Mouse (Mus musculus): ENCODE measurements at regions not wholly inside any gene's neighbourhood (a gene's known extent, or its start where the extent isn't known, plus 50 kb on each side); places are given as distances from the start of the nearest gene placed in this dataset.

- DNase-seq (ENCODE audit: inconsistent ontology term): no peak
These were observed 461.0 kb upstream of the Zmiz1 start for GRCm38 (mm10) chr14:24997786-24998509.

GRCm38 (mm10) chr14:24999008-24999572, 459.9 kb upstream of the Zmiz1 start:
- no peak for DNase-seq (ENCODE audit: inconsistent ontology term)

DNA sequence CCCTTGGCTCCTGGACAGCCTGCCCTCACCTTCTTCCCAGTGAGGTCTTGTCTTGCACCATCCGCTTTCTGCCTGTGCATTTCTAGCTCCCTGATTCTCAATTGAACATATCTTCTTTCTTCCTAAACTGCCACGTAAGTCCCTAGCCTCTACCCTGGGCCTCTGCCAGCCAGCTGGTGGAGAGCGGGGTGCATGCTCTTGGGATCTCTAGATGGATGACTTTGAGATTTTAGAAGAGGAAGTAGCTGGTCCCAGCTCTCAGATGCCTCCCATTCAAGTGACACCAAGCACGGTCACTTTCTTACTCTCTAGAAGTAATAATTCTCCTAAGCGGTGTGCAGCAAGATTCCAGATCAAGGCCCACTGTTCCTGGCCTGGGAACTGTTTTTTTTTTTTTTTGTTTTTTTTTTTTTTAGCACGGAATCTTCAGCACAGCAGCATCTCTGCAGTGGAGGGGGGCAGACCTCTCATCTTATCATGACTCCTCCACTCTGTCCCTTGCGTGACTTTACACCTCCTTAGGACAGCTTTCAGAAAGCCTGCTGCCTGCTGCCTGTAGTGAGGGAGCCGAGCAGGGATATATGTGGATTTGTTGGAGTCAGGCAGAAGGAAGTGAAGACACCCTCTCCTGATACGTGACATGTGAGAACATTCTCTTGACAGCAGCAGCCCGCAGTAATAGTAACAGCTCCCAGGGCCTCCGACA, 453.6 kb upstream of the Zmiz1 start:
- no peak for DNase-seq (ENCODE audit: inconsistent ontology term)

DNA sequence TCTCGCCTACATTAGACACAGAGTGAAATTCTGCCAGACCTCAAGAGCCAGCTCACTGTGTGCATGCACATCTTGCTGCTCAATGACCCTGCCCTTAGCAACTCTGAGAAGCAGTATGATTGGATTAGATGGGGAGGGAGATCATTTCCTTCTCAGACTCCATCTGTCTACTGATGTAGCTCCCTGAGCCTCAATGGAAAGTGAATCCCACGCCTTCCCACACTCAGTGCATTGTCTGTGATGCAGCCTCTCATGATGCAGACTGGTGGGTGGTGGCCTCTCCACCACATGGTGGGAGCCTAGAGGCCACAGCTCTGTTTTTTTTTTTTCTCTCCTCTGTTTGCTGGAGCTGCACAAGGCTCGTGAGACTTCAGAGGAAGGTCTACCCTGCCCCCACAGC, 447.1 kb upstream of the Zmiz1 start:
- no peak for DNase-seq (ENCODE audit: inconsistent ontology term)

DNA sequence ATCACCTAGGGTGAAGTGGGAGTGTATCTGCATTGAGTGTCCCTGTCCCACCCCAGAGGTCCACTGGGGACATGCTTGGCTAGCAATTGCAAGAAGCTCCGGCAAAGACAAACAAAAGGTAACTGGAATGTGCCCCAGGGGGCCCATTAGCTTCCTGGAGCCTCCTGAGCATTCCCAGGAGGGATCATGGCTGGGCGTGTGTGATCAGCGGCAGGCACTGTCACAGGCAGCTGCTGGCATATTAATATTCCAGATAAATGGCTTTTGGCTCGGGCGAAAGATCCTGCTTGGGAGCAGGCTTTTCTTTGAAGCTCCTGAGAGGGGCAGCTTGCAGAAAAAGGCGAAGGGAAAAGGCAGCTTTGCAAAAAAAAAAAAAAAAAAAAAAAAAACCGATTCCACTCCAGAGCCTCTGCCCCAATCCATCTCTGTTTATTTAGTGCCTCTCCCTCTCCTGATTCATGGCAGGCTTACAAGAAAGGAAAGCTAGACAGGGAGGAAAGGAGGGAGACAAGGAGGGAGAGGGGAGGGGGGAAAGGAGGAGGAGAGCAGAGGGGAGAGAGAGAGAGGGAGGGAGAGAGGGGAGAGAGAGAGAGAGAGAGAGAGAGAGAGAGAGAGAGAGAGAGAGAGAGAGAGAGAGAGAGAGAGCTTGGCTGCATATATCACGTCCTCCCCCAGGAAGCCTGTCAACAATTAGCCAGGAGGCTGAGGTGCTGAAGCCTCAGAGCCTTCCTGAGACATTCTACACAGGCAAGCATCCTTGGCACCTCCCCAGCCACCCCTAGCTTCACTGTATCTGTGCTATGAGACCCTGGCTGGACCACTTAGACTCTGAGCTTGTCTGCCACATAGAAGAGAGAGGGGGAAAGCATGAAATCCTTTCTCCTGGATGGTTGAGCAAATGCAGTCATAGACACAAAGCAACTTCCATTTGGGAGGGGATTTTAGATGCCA, 443.4 kb upstream of the Zmiz1 start:
- peak; percentile 58 for DNase-seq (ENCODE audit: inconsistent ontology term)

- no peak for DNase-seq (ENCODE audit: inconsistent ontology term)
These were observed 441.1 kb upstream of the Zmiz1 start for GRCm38 (mm10) chr14:25017860-25018259.

DNA sequence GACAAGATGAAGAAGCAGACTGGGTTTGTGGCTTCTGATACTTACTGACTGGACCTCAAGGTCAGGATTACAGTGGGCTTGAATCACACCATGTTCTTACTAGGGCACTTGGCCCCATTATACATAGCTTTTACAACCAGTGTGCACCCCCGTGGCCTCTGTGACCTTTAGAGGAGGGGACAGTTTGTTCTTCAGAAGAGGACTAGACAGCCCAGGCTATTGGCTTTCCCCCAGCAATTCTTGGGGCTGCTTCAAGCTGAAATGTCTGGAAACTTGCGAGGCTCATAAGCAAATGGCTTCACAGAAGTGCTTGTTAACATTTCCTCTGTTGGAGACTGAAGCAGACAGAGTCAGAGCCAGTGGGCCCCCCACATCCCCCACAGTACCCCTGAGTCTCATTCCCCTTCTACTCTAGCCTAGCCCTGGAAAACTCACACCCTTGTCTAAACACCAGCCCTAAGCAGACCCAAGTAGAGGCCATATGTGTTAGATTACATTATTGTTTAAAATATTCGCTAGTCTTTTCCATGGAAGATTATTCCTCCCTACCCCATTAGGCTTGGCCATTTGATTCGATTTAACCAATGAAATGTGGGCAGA, 439.6 kb upstream of the Zmiz1 start:
- no peak for DNase-seq (ENCODE audit: inconsistent ontology term)

GRCm38 (mm10) chr14:25022523-25023269, 436.3 kb upstream of the Zmiz1 start:
- DNase-seq (ENCODE audit: inconsistent ontology term): no peak

- DNase-seq (ENCODE audit: inconsistent ontology term): no peak
These were observed 435.6 kb upstream of the Zmiz1 start for GRCm38 (mm10) chr14:25023270-25023800.

- no peak for DNase-seq (ENCODE audit: inconsistent ontology term)
These were observed 433.9 kb upstream of the Zmiz1 start for GRCm38 (mm10) chr14:25025074-25025473.

DNA sequence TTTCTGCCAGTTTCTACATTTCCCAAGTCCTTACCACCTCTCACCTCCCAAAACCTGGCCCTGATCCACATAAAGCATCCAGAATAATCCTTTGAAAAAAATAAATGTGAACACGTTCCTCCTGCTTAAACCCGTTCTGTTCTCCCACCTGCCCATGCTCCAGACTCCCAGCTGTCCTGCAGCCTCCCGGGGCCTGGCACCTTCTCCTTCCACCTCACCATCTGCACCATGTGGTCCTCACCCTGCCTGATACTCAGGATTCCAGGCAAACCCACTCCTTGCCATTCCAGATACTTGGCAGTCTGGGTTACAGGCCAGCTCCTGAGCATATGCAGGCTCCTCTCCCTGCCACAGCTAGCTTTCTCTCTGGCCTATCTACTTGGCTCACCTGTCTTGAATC, 431.9 kb upstream of the Zmiz1 start:
- DNase-seq (ENCODE audit: inconsistent ontology term): no peak

GRCm38 (mm10) chr14:25027842-25028241, 431.1 kb upstream of the Zmiz1 start:
- no peak for DNase-seq (ENCODE audit: inconsistent ontology term)

DNA sequence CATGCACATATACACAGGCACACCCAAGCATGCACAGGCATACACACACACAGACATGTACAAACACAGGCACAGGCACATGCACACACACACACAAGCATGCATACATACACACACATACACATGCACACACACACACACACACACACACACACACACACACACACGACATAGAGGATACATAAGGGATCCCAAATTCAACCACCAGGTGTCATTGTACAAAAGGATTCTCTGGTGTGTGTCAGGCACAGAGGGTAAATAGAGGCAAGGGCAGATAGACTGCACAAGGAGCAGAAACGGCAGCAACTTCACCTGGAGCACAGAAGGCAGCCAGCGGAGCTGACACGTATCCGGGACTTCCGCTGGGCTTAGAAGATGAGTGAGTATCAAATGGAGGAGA, 428.1 kb upstream of the Zmiz1 start:
- no peak for DNase-seq (ENCODE audit: inconsistent ontology term)

GRCm38 (mm10) chr14:25031756-25032680, 427.0 kb upstream of the Zmiz1 start:
- DNase-seq (ENCODE audit: inconsistent ontology term): no peak

DNA sequence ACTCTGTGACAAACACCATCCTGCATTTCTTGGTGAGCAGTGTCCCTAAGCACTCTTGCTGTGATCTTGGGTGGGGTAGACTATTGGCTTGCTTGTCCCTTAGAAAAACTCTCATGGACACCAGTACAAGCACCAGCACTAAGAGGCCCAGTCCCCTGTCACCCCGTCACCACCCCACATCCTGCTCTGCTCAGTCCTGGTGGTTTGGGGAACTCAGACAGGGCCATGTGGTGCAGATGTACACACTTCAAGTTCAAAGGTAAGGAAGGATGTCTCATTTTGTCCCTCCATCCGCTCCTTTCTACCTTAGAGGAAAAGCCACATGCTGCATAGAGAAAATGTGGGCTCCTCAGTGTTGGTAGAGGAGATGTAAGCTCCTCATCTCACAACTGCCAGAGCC, 426.1 kb upstream of the Zmiz1 start:
- no peak for DNase-seq (ENCODE audit: inconsistent ontology term)

DNA sequence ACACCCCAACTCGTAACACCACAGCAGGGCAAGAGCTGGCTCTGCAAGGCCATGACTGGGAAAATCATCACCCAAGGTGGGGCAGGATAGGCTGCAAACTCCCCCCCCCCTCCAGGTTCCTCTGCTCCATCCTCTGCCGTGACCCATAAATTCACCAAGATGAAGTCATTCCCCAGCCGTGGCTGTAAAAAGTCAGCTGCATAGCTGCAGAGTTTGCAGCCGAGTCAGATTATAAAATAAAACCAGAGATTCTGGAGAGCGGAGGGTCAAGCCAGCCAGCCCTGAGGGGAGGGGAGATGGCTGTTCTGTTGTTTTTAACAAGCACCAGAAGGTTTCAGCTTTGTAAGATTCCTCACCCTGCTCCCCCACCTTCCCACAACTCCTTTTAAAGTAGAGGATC, 416.7 kb upstream of the Zmiz1 start:
- DNase-seq (ENCODE audit: inconsistent ontology term): no peak

DNA sequence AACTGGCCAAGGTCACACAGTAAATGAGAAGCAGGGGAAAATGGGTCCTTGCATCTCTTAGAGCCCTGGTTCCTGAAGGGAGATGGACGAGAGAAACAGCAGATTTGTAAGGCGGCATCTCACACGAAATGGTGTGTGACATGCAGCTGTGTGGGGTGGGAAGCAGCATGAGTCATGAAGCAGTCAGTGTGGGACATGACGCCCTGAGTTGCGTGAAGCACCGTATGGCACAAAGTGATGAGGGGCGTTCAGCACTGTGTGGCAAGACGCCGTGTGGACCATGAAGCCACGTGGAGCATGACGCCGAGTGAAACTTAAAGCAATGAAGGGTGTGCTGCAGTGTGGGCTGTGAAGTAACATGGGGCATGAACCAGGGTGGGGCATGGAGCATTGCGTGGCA, 414.9 kb upstream of the Zmiz1 start:
- no peak for DNase-seq (ENCODE audit: inconsistent ontology term)

DNA sequence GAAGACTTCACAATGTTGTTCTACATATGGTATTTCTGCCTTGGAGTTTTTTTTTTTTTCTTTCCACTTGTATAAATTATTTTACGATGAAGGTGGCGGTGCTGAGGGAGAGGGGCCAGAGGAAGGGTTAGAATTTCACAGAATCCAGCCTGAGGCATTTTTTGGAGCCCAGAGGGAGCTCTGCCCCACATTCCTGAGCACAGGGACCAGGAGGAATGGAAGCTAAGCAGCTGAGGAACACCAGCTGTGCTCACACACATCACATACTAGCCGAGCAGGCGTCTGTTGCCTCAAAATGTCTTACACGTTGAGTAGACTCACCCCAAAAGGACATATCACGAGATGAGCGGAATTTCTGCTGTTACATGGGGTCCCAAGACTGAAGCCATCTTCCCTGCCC, 414.1 kb upstream of the Zmiz1 start:
- DNase-seq (ENCODE audit: inconsistent ontology term): peak; percentile 8

DNA sequence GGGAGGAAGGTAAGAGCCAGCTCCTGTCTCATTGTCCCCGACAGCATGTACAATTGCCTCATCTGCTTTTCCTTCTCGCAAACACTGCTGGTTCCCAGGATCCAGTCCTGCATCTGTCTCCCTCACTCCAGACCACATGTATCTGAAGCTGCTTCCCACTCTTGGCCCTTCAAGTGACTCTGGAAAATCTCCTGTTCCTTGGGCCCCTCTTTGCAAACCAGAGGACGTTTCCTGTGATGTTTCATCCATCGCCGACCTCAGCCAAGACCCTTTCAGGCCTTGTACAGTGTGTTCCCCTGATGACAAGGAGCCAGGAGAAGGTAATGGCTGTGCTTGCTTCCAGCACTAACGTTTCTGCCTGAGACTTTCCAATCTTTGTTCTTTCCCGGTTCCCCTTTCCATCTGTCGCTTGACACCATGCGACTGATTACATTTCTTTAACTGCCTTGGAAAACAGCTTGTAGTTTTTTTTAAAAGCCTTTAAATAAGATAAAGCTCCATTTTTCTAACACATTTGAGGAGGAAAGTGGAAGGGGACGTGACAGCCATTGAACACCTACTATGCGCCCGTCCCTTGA, 408.2 kb upstream of the Zmiz1 start:
- DNase-seq (ENCODE audit: inconsistent ontology term): no peak

Data from Muller cell, postnatal 12 days (primary cell).